Mouse (Mus musculus) bone marrow macrophage, adult 2 months (primary cell): Measurements from ENCODE around the gene Ogdh.
A peak's percentile ranks its signal among the peaks of the same experiment; 100 is the strongest.

Experiments
- CTCF ChIP-seq: IDR thresholded peaks from 2 replicates; pipeline ENCODE4 v1.5.1; 2012; ENCODE audit warnings: low read depth, mild to moderate bottlenecking, low read length, moderate library complexity
- POLR2A ChIP-seq: IDR thresholded peaks from 2 replicates; pipeline ENCODE4 v1.6.1; 2012; ENCODE audit warnings: mild to moderate bottlenecking, low read depth, low read length, borderline replicate concordance

- no peak for TF ChIP-seq POLR2A
- peak; percentile 68 for TF ChIP-seq CTCF
Observed at GRCm38 (mm10) chr11:6402515-6403510, 111.4 kb downstream of the Ogdh start.
